Mouse (Mus musculus) intestine, embryonic 14.5 days (tissue): Measurements from ENCODE around the gene Apeh. TPM values are rescaled to one million over a fixed set of nuclear protein-coding genes. Genes with fewer than 3 reads are reported as not detected.

Source experiments
- ATAC-seq: fragments of 200-750 bp; cut with Nextera tagmentation; replicated peaks from 2 replicates; pipeline ENCODE4 v1.8.0; 2017; ENCODE audit warnings: low read depth, moderate number of reproducible peaks, moderate TSS enrichment, moderate library complexity; ENCODE audit not compliant: low FRiP score, low TSS enrichment
- DNase-seq: peaks from one replicate; pipeline ENCODE4 v3.0.0-alpha.2; 2018; ENCODE audit warnings: low spot score
- H3K27ac ChIP-seq: fragments of 300-500 bp; sonication (generic); 2 replicates; pipeline ENCODE4 v1.5.1; 2014; ENCODE audit warnings: low read depth, mild to moderate bottlenecking, control low read depth
- H3K27me3 ChIP-seq: fragments of 300-500 bp; sonication (generic); replicated peaks from 2 replicates; pipeline ENCODE4 v1.6.1; 2014; ENCODE audit warnings: low read length, control low read depth; ENCODE audit not compliant: control insufficient read depth, insufficient read depth
- H3K36me3 ChIP-seq: fragments of 300-500 bp; sonication (generic); 2 replicates; pipeline ENCODE4 v1.6.1; 2014; ENCODE audit warnings: low read length, control low read depth; ENCODE audit not compliant: control insufficient read depth, insufficient read depth
- H3K4me1 ChIP-seq: fragments of 300-500 bp; sonication (generic); replicated peaks from 2 replicates; pipeline ENCODE4 v1.6.1; 2014; ENCODE audit warnings: low read length, control low read depth, mixed read lengths; ENCODE audit not compliant: control insufficient read depth, insufficient read depth
- H3K4me2 ChIP-seq: fragments of 300-500 bp; sonication (generic); 2 replicates; pipeline ENCODE4 v1.6.1; 2014; ENCODE audit warnings: low read length
- H3K4me3 ChIP-seq: fragments of 300-500 bp; sonication (generic); 2 replicates; pipeline ENCODE4 v1.5.1; 2014; ENCODE audit warnings: low read depth, low read length, control low read depth, mixed read lengths
- H3K9ac ChIP-seq: fragments of 300-500 bp; sonication (generic); 2 replicates; pipeline ENCODE4 v1.6.1; 2014; ENCODE audit warnings: mild to moderate bottlenecking, low read length
- H3K9me3 ChIP-seq: fragments of 300-500 bp; sonication (generic); 2 replicates; pipeline ENCODE4 v1.6.1; 2016; ENCODE audit warnings: low read length, control low read depth; ENCODE audit not compliant: control insufficient read depth
- WGBS: fragments of 180-500 bp; shearing (Covaris S2); extraction: QIAGEN DNeasy Blood & Tissue Kit; methylation state at CpG from one replicate; pipeline ENCODE4 v1.1.7; 2014; 5-methylcytosine and 5-hydroxymethylcytosine counted together
- polyA plus RNA-seq: library from polyadenylated mRNA; unstranded; fragments of >200 nt; fragmentation: Nextera tagmentation; extraction: Ambion mirVana; gene quantifications from 2 replicates; pipeline ENCODE4 v1.2.1, GENCODE M21; 2014

The Apeh gene
- polyA plus RNA-seq, 1 experiment from 2014 or later: 57.7 TPM

DNA sequence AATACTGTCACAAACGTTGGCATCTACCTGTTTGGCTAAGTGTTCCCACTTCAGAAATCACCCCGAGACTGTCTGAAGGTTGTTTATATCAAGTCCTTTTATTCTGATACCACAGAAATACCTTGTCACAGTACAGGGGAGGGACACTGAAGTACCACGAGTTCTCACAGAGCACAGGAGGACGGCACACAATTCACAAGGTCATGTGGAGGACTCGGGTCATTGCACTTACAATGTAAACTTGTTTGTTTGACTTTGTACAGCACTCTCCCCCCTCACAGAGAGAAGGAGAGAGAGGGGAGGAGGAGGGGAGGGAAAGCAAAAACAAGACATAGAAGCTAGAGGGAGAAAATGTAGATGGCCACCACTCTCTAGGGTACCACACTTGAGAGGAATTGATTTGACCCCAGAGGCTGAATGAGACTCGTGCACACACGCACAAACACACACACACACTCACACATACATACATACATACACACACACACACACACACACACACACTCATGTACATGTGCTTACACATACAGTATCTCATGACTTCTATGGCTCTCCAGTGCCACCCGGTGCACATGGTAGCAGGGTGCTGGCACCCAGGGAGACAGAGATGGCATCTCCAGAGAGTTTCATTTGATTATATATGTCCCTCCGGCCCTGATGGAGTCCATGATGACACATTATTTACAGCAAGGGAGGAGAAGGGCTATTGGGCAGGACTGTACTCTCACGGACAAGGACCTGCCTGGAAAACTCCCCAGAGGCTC lies 1.7 kb upstream of the Apeh start:
- Histone ChIP-seq H3K4me2 (no peak overlapping the region; the same call in 1 of the 2 replicates), H3K9me3 (no peaks in the 10 kb centered on the region), H3K9ac (no peak overlapping the region), H3K4me1 (peaks cover 17% of the 10 kb centered on the region; the same call in 1 of the 2 replicates), H3K4me3 (no peak overlapping the region), H3K36me3 (peaks cover 17% of the 10 kb centered on the region), H3K27me3 (no peaks in the 10 kb centered on the region), H3K27ac (no peak overlapping the region)
- ATAC-seq (no peak), DNase-seq (no peak)
- WGBS: 52% methylated on average over 10 of the region's 10 CpGs

DNA sequence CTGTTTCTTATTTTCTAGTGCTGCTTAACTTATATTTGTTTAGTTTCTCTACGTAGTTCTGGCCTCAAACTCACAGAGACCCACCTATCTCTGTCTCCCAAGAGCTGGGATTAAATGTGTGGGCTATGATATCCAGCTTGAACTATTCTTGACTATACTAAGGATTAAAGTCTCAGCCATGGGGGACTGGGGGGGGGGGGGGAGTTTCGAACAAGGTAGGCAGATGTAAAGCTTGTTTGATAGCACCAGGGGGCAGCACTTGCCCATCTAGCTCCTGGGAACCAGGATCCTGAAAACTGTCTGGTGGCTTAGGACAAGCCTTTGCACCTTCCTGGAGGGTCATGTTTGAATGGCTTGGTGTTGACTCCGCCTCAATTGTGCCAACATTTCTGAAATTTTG lies 1.1 kb upstream of the Apeh start:
- peaks cover 23% of the 10 kb centered on the region for H3K36me3 ChIP-seq
- H3K4me3 ChIP-seq: peak overlapping the region; percentile 63
- no peaks in the 10 kb centered on the region for H3K27me3 ChIP-seq
- ATAC-seq (no peak), DNase-seq (peak; percentile 82)
- H3K4me2 ChIP-seq: peak overlapping the region; percentile 99
- WGBS: 5% methylated on average over 3 of the region's 3 CpGs
- peaks cover 17% of the 10 kb centered on the region; the same call in 1 of the 2 replicates for H3K4me1 ChIP-seq
- H3K9me3 ChIP-seq: no peaks in the 10 kb centered on the region
- H3K27ac ChIP-seq: no peak overlapping the region
- no peak overlapping the region; the same call in 1 of the 2 replicates for H3K9ac ChIP-seq

DNA sequence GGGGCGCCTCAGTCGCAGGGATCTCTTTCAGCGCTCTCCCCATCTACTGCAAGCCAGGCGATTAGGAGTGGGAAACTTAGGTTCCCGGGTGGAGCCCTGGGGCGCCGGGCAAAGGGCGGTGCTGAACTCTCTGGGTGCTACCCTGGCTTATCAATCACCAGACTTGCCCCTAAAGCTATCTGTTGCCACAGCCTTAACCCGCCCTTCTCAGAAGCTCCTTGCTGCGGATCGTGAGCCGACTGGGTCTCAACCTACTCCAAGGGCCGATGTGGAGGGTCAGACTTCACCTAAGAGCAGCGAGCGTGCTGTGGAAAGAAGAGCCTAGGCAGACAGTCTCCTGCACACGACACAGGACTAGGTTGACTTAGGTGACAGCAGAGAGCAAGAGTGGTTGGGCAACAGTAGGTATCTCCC lies 599 bp upstream of the Apeh start:
- H3K4me1 ChIP-seq: peaks cover 17% of the 10 kb centered on the region; the same call in 1 of the 2 replicates
- peak overlapping the region; percentile 63 for H3K4me3 ChIP-seq
- H3K9ac ChIP-seq: peak overlapping the region; percentile 56
- WGBS: 1% methylated on average over 16 of the region's 16 CpGs
- H3K4me2 ChIP-seq: peak overlapping the region; percentile 99
- peak; percentile 12 for ATAC-seq
- no peaks in the 10 kb centered on the region for H3K9me3 ChIP-seq
- peak overlapping the region; percentile 47; the same call in 1 of the 2 replicates for H3K27ac ChIP-seq
- DNase-seq: peak; percentile 77
- peaks cover 28% of the 10 kb centered on the region for H3K36me3 ChIP-seq
- no peaks in the 10 kb centered on the region for H3K27me3 ChIP-seq

DNA sequence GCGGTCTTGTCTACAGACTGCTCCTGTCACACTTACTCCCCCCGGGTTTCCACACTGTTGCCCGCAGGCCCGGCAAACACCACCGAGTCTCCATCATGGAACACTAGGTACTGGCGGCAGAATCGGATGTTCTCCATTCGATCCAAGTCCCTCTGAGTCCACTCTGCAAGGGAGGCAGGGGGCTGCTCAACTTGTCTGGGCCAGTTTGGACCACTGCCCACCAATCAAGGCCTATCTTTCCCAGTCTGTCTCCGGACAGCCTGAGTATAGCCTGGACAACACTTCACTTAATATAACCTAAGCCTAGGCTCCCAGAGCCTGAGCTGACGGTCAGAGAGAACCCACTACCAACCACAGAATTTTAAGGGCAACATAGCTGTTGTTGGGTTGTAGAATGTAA lies 820 bp downstream of the Apeh start:
- Histone ChIP-seq H3K4me1 (peaks cover 14% of the 10 kb centered on the region; the same call in 1 of the 2 replicates), H3K4me3 (peak overlapping the region; percentile 63), H3K36me3 (peaks cover 38% of the 10 kb centered on the region), H3K9me3 (no peaks in the 10 kb centered on the region), H3K4me2 (peak overlapping the region; percentile 99), H3K27me3 (no peaks in the 10 kb centered on the region), H3K9ac (peak overlapping the region; percentile 56), H3K27ac (no peak overlapping the region)
- DNase-seq (no peak), ATAC-seq (no peak)
- WGBS: 65% methylated on average over 10 of the region's 10 CpGs

DNA sequence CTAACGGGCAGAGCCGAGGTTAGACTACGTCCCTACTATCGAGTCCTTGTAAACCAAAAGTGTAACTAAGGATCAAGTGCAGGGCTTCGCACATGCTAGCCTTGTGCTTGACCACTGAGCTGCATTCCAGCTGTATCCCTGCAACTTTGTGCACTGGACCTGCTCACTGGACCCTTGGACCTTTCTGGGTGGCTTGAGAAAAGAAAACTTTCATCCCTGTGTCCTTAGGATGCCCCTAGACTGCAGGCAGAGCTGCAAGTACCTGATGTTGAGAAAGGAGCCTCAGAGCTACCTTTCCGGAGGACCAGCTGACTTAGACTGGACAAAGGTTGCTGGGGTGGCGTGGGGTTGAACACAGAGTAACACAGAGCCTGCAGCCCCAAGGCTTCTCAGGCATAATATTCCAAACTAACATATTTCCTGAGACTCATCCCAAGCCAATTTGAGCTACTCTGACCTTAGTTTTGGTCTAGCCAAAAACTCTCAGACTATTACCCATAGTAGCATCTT lies 3.7 kb downstream of the Apeh start:
- Histone ChIP-seq H3K9ac (no peak overlapping the region), H3K4me2 (no peak overlapping the region), H3K27ac (no peak overlapping the region), H3K4me3 (no peak overlapping the region), H3K36me3 (peaks cover 67% of the 10 kb centered on the region), H3K4me1 (peaks cover 6% of the 10 kb centered on the region; the same call in 1 of the 2 replicates), H3K9me3 (no peaks in the 10 kb centered on the region), H3K27me3 (no peaks in the 10 kb centered on the region)
- DNase-seq (no peak), ATAC-seq (no peak)
- WGBS: 91% methylated on average over 7 of the region's 7 CpGs

DNA sequence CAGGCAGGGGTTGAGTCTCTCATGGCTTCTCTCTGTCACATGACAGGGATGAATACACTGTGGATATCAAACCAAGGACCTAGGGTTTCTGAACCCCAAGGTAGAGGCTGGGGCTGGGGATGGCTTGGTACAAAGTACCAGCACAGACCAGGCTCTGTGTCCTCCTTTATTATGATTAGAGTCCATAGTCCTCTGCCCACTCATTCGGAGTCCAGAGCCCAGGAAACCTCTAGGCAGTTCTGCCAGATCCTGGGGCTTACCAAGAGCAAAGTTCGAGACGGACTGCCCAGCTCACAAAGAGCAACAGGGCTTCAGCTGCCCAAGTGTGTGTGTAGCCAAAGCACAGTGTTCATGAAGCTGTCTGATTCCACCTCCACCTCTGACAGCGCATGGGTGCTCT lies 9.1 kb downstream of the Apeh start:
- Histone ChIP-seq H3K4me3 (no peak overlapping the region), H3K9me3 (no peaks in the 10 kb centered on the region), H3K27ac (no peak overlapping the region), H3K36me3 (peaks cover 58% of the 10 kb centered on the region), H3K4me2 (no peak overlapping the region), H3K9ac (no peak overlapping the region), H3K4me1 (no peaks in the 10 kb centered on the region), H3K27me3 (peaks cover 37% of the 10 kb centered on the region)
- 97% methylated on average over 4 of the region's 4 CpGs for WGBS
- no peak for DNase-seq
- ATAC-seq: no peak

DNA sequence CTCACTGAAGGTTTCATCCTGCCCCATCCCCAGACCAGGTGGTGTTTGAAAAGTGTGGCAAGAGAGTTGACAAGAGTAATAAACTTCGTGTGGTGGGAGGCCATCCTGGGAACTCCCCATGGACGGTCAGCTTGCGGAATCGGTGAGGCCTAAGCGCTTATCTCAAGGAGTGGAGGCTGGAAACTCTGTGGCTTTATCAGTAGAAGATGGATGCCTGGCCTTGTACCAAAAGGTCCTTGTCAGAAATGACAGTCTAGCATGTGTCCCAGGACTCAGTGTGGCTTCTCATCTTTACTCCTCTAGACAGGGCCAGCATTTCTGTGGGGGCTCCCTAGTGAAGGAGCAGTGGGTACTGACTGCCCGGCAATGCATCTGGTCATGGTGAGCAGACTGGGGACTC lies 10.8 kb downstream of the Apeh start:
- Histone ChIP-seq H3K27me3 (peaks cover 37% of the 10 kb centered on the region), H3K4me2 (no peak overlapping the region), H3K9me3 (no peaks in the 10 kb centered on the region), H3K4me3 (no peak overlapping the region), H3K36me3 (peaks cover 45% of the 10 kb centered on the region), H3K9ac (no peak overlapping the region), H3K4me1 (0 out of 2 replicates have a peak, but pooled peaks cover under 1% of the 10 kb centered on the region), H3K27ac (no peak overlapping the region)
- whole genome bisulfite sequencing: 72% methylated on average over 6 of the region's 6 CpGs
- DNase-seq (no peak), ATAC-seq (no peak)

DNA sequence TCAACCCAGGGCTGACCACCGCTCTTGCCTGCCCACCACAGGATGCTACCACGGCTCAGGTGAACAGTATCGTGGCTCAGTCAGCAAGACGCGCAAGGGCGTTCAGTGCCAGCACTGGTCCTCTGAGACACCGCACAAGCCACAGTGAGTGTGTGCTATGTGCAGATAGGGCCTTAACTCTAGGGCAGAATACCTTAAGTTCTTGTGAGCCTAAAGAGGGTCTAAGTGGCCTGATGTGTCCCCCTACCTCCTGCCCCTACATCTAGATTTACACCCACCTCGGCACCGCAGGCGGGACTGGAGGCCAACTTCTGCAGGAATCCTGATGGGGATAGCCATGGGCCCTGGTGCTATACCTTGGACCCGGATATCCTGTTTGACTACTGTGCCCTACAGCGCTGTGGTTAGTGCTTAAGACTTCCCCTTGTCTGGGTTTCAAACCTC lies 11.4 kb downstream of the Apeh start, which contains the start of gene Rnf123:
Gene Rnf123 (minus strand): TSS at position 359 of the 444 bp plus-strand sequence.
- no peak within 1 kb of the TSS for H3K4me3 ChIP-seq
- H3K9me3 ChIP-seq: no peaks in the 10 kb centered on the region
- peak within 1 kb of the TSS; percentile 18 for H3K4me2 ChIP-seq
- H3K27ac ChIP-seq: no peak within 1 kb of the TSS
- peaks cover 37% of the 10 kb centered on the region for H3K27me3 ChIP-seq
- DNase-seq (peak; percentile 54), ATAC-seq (no peak)
- WGBS: 34% methylated on average over 12 of the region's 12 CpGs
- H3K4me1 ChIP-seq: peaks cover 6% of the 10 kb centered on the region; the same call in 1 of the 2 replicates
- H3K9ac ChIP-seq: no peak within 1 kb of the TSS
- H3K36me3 ChIP-seq: peaks cover 39% of the 10 kb centered on the region
